Mouse (Mus musculus) thymus, adult 2 months (tissue): ENCODE results near the gene Nell2. TPM values are rescaled to one million over a fixed set of nuclear protein-coding genes. Genes with fewer than 3 reads are reported as not detected.

Experiments
- DNase-seq: peaks from one replicate; pipeline ENCODE4 v3.0.0; 2021
- H3K27ac ChIP-seq: fragments of 200-500 bp; 2 replicates; pipeline ENCODE4 v1.5.1; 2012; ENCODE audit warnings: low read length, control low read depth; ENCODE audit not compliant: control insufficient read depth, insufficient read depth
- H3K27me3 ChIP-seq: fragments of 200-500 bp; 2 replicates; pipeline ENCODE4 v1.6.1; 2012; ENCODE audit warnings: mild to moderate bottlenecking, low read length, moderate library complexity, mixed read lengths; ENCODE audit not compliant: control insufficient read depth, insufficient read depth
- H3K36me3 ChIP-seq: fragments of 200-500 bp; 2 replicates; pipeline ENCODE4 v1.6.1; 2012; ENCODE audit warnings: mild to moderate bottlenecking, low read length, moderate library complexity; ENCODE audit not compliant: control insufficient read depth, insufficient read depth
- H3K4me1 ChIP-seq: fragments of 200-500 bp; replicated peaks from 2 replicates; pipeline ENCODE4 v1.6.1; 2012; ENCODE audit warnings: low read length; ENCODE audit not compliant: control insufficient read depth, insufficient read depth
- H3K4me3 ChIP-seq: fragments of 200-500 bp; 2 replicates; pipeline ENCODE4 v1.5.1; 2012; ENCODE audit warnings: mild to moderate bottlenecking, low read length, control low read depth, moderate library complexity; ENCODE audit not compliant: control insufficient read depth, insufficient read depth
- CTCF ChIP-seq: fragments of 200-500 bp; IDR thresholded peaks from 2 replicates; pipeline ENCODE4 v1.5.1; 2012; ENCODE audit warnings: mild to moderate bottlenecking, control low read depth, low read length, moderate library complexity, borderline replicate concordance; ENCODE audit not compliant: control insufficient read depth, poor library complexity, insufficient read depth; ENCODE audit errors: extremely low read depth
- POLR2A ChIP-seq: fragments of 200-500 bp; IDR thresholded peaks from 2 replicates; pipeline ENCODE4 v1.6.1; 2012; ENCODE audit warnings: mild to moderate bottlenecking, low read length, control low read depth, moderate library complexity; ENCODE audit not compliant: control insufficient read depth, poor library complexity, insufficient read depth; ENCODE audit errors: extremely low read depth
- WGBS: fragments of 180-500 bp; shearing (Covaris S2); methylation state at CpG from one replicate; pipeline ENCODE4 v1.1.7; 2018; 5-methylcytosine and 5-hydroxymethylcytosine counted together
- polyA plus RNA-seq: library from polyadenylated mRNA; depleted of rRNA; stranded (reverse); fragments of >200 nt; gene quantifications from 2 replicates; pipeline ENCODE4 v1.2.3, GENCODE M21; 2012; rRNA removed

Nell2 gene
- polyA plus RNA-seq, 1 experiment: 1.4 TPM

- Histone ChIP-seq H3K27me3 (no peaks in the 10 kb centered on the region), H3K27ac (no peak overlapping the region), H3K4me1 (no peaks in the 10 kb centered on the region), H3K36me3 (no peaks in the 10 kb centered on the region), H3K4me3 (no peak overlapping the region)
- TF ChIP-seq CTCF: no peak
- no peak for TF ChIP-seq POLR2A
- WGBS: 84% methylated on average over 9 of the region's 9 CpGs
- DNase-seq: no peak
Observed at GRCm38 (mm10) chr15:95042437-95042836, 485.9 kb downstream of the Nell2 start.

DNA sequence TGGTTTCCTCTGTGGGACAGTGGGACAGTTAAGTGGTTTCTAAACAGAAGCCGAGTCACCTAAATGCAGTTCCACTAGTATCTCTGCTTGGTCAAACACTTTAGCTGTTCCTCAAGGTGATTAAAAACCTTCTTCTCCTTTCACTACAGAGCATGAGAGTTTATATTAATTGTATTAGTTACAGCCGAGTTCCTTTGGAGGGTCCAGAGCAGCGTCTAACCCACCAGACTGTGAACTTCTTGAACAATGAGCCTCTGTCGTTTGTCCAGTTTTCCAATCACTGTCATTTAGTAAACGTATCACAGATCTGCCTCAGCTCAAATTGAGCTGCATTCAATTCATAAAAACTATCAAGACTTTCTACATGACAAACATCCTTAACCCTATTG is 498.9 kb downstream of the Nell2 start:
- H3K27ac ChIP-seq: no peak overlapping the region
- no peaks in the 10 kb centered on the region for H3K27me3 ChIP-seq
- 83% methylated on average over 5 of the region's 5 CpGs for WGBS
- DNase-seq: no peak
- H3K36me3 ChIP-seq: no peaks in the 10 kb centered on the region
- no peak overlapping the region for H3K4me3 ChIP-seq
- TF ChIP-seq CTCF: no peak
- TF ChIP-seq POLR2A: no peak
- no peaks in the 10 kb centered on the region for H3K4me1 ChIP-seq

DNA sequence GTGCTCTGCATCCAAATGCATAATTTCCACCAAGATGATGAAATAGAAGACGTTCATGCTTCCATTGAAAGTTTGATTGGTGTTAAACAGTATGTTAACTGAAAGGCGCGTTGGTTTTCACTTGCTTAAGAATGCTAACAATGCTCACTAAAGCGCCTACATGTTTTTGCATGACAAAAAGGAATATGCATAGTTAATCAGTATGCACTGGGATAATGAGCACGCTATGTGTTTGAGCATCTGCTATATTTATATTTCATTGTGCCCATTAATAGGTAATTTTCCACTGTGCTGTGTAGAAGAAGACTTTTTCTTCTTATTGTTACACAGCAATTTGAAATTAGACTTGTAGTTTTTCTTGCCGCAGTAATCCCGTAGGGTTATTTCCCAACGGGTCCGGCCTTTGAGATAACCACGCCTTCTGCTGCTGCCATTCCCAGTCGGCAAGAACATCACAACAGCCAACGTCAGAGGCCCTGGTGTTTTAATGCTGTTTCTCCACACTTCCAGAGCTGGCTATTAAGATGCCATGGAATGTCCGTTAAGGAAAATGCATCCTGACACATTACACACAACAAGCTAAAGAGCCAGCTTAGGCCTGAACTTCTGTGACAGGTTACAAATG is 499.4 kb downstream of the Nell2 start:
- Histone ChIP-seq H3K4me3 (no peak overlapping the region), H3K27me3 (no peaks in the 10 kb centered on the region), H3K36me3 (no peaks in the 10 kb centered on the region), H3K4me1 (no peaks in the 10 kb centered on the region), H3K27ac (no peak overlapping the region)
- no peak for DNase-seq
- TF ChIP-seq POLR2A (no peak), CTCF (no peak)
- WGBS: 93% methylated on average over 13 of the region's 13 CpGs

Other genes with a start within 250 kb of the Nell2 start
- gene Dbx2, start 127.4 kb upstream of the Nell2 start, polyA plus RNA-seq: 0.19 and 0.28 TPM in 2 replicates